12 mouse cellular contexts compared by ENCODE assay signal in the genomic region with DNA sequence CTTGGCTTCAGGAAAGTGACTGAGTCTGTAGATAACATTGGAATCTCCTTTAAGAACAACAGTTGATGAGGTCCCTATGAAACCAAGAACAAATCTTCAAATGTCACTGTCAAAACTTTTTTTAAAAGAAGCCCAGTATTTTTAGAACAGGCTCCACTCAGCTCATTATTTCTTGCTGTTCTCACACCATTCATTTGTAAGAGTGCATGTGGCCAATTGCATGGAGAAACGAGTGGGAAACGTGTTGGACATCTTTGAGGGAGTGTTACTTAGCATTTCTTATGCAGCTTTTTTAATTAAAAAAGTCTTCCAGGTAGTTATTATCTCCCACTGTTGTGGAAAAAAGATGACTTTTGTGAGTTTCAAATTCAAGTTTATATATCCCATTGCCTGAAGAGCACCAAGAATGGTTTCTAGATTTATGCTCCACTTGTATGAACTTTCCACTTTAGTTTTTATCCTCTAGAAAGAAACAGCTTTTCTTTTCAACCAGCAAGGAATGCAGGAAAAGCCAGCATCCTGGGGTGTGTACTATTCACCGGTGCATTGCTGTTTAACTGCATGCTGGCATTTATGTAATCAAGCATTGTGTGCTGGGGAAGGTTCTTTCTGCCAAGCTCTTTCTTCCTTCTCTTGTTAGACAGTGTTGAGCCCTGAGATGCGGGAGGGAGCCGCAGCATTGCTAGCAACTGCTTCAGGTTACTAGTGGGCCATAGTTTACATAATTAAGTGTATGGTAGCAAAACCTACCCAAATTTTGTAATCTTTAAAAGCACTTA.
"Had no signal": no experiment of that assay in that cellular context is flagged by ENCODE, and none has a peak within 500 bp of the region (broad histone marks: within the 10 kb centered on the region; RNA-seq: fewer than 3 reads in every experiment).

No protein-coding gene starts in this region.

- H3K27me3 ChIP-seq: kidney, embryonic 15.5 days; liver, embryonic 13.5 days had no signal

- H3K36me3 ChIP-seq: liver, embryonic 13.5 days had no signal

- H3K4me2 ChIP-seq: kidney, embryonic 15.5 days; liver, embryonic 13.5 days; midbrain, embryonic 11.5 days had no signal

- DNase-seq: kidney, postnatal 10 days; kidney, postnatal 36 days; liver, embryonic 13.5 days; lung, adult 2 months; lung, postnatal 14 days; lung, postnatal 4 days; midbrain, embryonic 14.5 days; thymus, adult 2 months; thymus, postnatal 14 days; thymus, postnatal 4 days had no signal

- H3K9me3 ChIP-seq: kidney, embryonic 15.5 days; liver, embryonic 13.5 days had no signal

- H3K9ac ChIP-seq: kidney, embryonic 15.5 days; liver, embryonic 13.5 days had no signal

- H3K4me1 ChIP-seq: kidney, embryonic 15.5 days; liver, embryonic 13.5 days had no signal

- H3K4me3 ChIP-seq: kidney, embryonic 15.5 days; liver, embryonic 13.5 days had no signal

- H3K27ac ChIP-seq: kidney, embryonic 15.5 days; liver, embryonic 13.5 days had no signal
